Mouse (Mus musculus): ENCODE measurements at regions not wholly inside any gene's neighbourhood (a gene's known extent, or its start where the extent isn't known, plus 50 kb on each side); places are given as distances from the start of the nearest gene placed in this dataset.

GRCm38 (mm10) chr16:30791048-30791855, 191.7 kb downstream of the Fam43a start:
- no peak for TF ChIP-seq CTCF (IDR thresholded peaks at IDR 0.05; ENCODE audit: control insufficient read depth, insufficient read depth, insufficient read length)
- TF ChIP-seq USF1 (IDR thresholded peaks at IDR 0.05; ENCODE audit: low read depth), result no peak
- TF ChIP-seq MAX (IDR thresholded peaks at IDR 0.05), result no peak

Measured in C2C12 (cell line).